Mouse (Mus musculus) left cerebral cortex, postnatal 14 days (tissue): ENCODE results near the gene Fbxo2. TPM values are rescaled to one million over a fixed set of nuclear protein-coding genes. Genes with fewer than 3 reads are reported as not detected.
"Not testable (repeated sequence)": the region's sequence is repeated elsewhere in the genome, so short reads cannot be mapped to it uniquely, and the experiment has no call there.

Experiments used
- DNase-seq, 2 experiments: peaks; one replicate each; pipeline ENCODE4 v3.0.0; 2021 to 2022; ENCODE audit warnings: low spot score in 2 of 2, mixed read lengths in 1 of 2
- intact Hi-C: fragments of 180-260 bp; cut with DNase I; formaldehyde crosslinking; loops from one replicate; pipeline ENCODE4 v1.15.1; 2025
- total RNA-seq, 2 experiments: library from RNA; stranded (reverse); gene quantifications; 2 replicates each; pipeline ENCODE4 v1.2.3; 2021

Fbxo2 gene
- total RNA-seq, 2 experiments from 2014 or later = 45.6 to 55.4 TPM

DNA sequence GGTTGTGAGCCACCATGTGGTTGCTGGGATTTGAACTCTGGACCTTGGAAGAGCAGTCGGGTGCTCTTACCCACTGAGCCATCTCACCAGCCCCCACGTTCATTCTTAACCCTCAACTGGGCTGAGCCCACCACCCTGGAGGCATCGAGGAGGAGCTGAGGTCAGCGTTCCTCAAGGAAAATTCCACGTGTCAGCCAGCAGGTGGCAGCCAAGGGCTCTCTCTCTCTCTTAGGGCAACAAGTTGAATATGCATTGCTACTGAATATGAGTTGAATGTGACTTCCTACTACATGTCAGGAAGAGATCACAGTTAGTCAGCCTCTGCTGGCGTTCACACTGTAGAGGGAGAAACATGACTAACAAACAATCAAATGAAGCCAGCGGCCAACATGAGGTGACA lies 7.9 kb downstream of the Fbxo2 start:
- intact Hi-C loops = no loop called here
- peak in 1 of 2 experiments; percentile 62 for DNase-seq

DNA sequence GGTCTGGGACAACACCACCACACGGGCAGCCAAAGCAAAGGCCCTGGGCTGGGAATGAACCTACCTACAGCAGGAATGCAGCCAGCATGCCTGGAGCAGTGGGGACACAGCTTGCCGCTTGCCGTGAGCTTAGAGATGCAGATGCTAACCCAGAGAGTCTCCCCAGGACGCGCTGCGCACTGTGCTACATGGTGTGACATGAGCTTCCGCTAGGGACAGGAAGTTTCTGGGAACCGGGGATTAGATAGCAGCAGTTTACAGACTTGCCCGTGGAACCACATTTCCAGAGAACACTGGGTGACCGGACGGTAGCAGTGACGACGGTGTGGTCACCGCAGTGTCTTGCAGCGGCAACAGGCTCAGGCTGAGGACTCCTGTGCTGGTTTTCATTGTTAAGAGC lies 9.2 kb downstream of the Fbxo2 start:
- DNase-seq = no peak
- intact Hi-C loops = no loop called here

DNA sequence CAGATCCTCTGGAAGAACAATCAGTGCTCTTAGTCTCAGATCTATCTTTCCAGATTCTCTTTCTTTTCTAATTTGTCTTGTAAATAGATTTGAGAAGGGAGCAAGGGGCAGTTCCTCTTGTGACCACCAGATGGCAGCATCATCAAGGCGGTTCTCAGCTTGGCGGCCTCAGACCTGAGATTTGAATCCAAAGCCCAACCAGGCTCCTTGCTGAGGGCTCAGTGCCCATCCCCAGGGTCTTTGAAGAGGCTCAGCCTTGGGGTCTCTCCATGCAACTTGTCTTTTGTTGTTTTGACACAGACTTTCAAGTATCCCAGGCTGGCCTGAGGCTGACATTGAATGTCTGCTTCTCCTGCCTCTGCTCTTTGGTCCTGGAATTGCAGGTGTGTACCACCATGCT lies 10.4 kb downstream of the Fbxo2 start:
- intact Hi-C loops = loop anchor here (2.0 to 5.0 kb wide), 5 partner anchors 61 to 264 kb away; no protein-coding TSS in a partner anchor
- DNase-seq = peak; percentile 62 to 73

DNA sequence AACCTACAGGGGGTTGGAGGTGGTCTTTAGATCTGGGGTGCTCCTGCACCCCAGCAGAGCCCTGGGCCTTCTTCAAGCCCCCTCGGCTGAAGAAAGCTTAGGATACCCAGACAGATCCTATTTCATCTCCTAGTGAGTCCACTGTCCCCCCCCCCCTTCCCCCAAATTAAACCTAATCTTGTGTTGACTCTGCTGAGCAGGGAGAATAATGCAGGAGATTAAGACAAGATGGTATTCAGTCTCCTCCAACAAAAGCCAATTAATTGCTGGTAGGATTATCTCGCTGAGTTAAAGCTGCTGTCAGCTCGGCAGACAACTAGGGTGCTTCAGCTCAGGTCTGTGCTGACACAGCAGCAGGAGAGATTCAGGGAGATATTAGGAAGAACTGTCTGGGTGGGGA lies 10.8 kb downstream of the Fbxo2 start:
- intact Hi-C loops = loop anchor here (2.0 to 5.0 kb wide), 5 partner anchors 61 to 264 kb away; no protein-coding TSS in a partner anchor
- DNase-seq = no peak

DNA sequence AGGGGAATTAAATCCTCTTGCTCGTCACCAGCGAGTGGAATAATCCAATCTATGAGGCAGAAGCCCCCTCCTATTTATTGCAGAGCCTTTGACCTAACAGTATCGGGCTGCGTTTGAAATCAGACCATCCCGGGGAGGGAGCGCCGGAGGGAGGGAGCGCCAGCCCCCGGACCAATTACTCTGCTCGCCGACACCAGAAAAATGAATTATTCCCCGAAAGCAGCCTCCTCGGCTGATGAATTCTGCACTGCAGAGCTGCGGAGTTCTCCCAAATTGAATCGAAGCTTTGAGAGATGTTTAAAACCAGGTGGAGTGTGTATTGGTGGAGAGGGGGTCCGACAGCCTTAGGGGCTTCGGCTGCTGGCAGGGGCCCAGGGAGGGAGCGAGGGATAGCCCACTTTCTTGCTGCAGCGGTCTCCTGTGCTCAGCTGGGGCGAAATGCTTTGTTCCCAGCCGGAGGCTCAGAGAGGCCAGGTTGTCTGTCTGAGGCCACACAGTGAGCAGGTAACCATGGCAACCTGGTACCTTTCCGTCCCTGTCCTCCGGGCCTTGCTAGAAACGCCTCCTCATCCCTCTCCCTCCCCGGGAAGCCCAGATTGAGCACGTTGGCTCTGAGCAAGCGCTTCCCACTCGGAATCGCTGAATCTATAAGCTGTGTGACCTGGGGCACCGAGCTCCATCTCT lies 13.5 kb downstream of the Fbxo2 start:
- DNase-seq = peak; percentile 53 to 73
- intact Hi-C loops = loop anchor here (5.0 kb wide), 3 partner anchors 58 to 163 kb away; no protein-coding TSS in a partner anchor

DNA sequence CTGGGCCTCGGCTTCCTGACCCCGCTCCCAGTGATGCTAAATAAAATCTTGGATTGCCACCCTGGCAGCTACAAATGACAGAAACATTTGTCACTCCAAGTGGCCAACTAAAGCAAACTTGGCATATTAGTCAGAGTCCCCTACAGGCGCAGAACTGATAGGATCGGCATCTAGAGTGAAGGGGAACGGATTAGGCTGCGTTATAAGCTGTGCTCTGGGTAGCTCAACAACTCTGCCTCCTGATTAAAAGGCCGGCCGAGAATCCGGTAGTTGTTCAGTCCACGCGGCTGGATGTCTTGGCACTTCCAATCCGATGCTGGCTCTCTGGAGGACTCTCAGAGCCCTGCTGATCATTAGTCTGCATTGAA lies 14.1 kb downstream of the Fbxo2 start:
- no peak for DNase-seq
- intact Hi-C loops = loop anchor here (5.0 kb wide), 3 partner anchors 58 to 163 kb away; no protein-coding TSS in a partner anchor

DNA sequence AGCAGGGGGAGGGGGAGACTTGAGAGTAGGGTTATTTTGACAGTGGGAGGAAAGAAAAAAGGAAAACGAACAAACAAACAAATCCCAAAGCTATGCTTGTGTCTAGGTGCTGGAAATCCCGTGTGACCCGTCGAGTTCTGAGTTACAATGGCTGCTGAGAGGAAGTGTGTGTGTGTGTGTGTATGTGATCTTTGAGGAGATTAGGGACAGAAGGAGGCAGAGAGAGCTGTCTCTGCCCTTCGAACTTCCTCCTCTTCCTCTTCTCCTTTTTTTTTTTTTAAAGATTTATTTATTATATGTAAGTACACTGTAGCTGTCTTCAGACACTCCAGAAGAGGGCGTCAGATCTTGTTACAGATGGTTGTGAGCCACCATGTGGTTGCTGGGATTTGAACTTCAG lies 16.2 kb downstream of the Fbxo2 start:
- intact Hi-C loops, DNase-seq: not testable (repeated sequence)

DNA sequence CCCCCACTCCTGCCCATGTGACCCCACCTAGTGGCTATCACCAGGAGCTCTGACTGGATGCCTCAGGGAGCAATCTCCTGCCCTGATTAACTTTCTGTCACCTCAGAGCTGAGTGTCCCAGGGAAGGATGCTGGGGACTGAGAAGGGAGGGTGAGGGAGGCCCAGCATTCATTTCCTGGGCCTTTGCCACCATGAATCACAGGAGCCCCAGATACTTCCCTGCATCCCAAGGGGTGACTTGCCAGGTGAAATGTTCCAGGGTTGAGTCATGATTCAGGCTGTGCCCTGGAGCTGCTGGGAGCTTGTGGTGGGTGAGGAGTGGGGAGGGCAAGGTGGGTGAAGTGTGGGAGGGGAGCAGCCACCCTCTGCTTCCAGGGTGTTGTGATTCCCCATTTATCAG lies 17.3 kb downstream of the Fbxo2 start:
- intact Hi-C loops = no loop called here
- no peak for DNase-seq

DNA sequence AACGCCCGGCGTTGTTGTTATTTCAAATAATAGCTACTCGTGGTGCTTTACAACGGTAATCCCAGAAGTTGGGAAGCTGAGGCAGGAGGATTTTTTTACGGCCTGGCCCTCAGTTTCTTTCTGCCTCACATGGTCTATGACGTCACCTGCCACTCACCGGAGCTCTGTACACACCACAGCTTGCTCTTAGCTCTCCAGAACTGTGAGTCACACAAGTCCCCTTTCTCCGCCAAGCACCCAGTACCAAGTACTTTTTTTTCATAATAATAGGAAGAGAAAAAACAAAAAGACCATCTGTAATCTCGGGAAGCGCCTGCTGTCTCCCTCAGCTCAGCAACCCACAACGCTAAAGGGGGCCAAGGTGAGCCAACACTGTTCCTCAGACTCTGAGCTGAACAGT lies 21.1 kb downstream of the Fbxo2 start:
- intact Hi-C loops = no loop called here
- DNase-seq = peak in 1 of 2 experiments; percentile 31

DNA sequence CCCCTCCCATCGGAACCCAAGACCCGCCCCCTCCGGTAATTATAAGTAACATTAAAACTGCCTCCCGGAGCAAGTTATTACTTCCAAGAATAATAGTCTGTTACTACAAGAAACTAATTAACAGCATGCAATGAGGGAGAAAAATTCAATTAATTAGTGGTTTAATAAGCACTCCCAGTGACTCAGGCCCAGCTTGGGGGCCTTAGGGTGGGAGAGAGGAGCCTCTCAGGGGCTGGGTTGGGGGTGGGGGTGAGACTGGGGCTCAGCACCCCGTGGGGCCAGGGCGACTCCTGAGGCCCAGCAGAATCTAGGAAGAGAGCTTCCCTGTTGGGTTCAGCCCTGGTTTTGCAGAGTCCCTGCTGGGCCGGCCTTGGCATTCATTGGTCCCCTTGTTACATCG lies 21.9 kb downstream of the Fbxo2 start:
- intact Hi-C loops = no loop called here

DNA sequence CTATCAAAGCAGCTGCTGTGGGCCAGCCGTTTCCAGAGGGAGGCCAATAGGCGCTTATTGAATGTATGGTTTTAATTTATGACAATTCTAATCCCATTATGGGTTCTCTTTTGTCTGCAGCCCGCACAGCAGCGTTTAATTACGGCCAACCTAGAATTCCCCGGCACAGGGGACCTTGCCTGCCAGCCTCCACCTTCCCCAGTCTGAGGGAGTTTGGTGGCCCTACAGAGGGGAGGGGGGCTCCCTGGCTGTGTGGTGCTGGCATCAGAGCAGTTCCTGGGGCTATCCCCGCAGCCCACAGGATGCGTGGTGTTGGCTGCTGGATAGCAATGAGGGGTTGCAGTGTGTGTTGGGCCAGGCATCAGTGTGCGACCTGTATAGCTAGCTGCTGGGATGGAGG lies 24.1 kb downstream of the Fbxo2 start:
- intact Hi-C loops = no loop called here
- no peak for DNase-seq

More for the DNA sequence above, 21.9 kb downstream of the Fbxo2 start:
- no peak for DNase-seq

DNA sequence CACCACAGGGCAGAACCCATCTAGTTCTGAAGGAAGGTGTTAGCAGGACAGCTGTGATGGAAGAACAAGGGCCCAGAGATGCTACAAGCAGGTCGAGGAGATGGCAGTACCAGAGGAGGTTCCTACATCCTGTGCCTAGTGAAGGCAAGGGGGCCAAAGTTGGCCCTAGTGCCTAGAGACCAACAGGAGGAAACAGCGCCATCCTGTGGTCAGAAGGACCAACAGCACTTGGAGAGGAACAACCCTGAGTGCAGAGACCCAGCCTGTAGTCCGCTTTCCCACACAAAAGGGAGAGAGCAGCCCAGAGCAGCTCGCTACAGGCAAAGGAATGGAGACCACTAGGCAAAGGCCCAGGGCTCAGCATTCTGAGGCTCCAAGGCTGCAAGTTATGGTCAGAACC lies 25.4 kb downstream of the Fbxo2 start:
- intact Hi-C loops = no loop called here
- DNase-seq = no peak

DNA sequence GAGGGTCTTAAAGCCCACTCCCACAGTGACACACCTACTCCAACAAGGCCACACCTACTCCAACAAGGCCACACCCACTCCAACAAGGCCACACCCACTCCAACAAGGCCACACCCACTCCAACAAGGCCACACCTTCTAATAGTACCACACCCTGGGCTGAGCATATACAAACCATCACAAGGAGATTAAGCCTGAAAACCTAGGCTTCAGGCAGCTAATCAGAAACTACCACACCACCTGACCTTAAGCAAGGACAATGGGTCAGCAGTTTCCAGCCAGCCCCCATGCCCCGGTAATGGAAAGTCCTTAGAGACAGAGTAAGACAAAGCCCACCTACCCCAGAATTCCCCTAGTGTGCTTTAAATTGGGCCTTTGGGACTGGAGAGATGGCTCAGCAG lies 28.3 kb downstream of the Fbxo2 start:
- DNase-seq, intact Hi-C loops: not testable (repeated sequence)

DNA sequence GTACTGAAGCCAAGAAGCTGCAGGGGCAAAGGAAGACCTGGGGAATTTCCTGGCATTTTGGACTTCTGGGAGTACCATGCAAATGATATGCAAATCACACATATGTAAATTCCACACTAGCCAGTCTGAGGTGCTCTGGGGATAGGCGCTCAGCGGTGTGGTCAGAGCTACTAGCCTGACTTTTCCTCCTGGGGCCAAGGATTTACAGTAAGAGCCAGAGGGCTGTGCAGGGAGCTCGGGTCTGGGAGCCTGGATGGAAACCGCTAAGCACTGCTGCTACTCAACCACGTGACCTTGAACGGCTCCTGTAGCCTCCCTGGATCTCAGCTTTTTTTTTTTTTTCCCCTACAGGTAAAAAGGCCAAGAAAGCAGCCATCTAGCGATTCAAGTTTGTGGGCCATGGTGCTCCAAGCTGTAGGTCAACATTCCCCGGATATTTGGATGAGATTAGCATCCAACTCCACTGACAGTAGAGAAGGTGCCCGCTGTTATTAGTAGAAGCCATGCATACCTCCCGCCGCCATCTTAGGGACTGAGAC lies 32.4 kb downstream of the Fbxo2 start:
- intact Hi-C loops = no loop called here
- no peak for DNase-seq

DNA sequence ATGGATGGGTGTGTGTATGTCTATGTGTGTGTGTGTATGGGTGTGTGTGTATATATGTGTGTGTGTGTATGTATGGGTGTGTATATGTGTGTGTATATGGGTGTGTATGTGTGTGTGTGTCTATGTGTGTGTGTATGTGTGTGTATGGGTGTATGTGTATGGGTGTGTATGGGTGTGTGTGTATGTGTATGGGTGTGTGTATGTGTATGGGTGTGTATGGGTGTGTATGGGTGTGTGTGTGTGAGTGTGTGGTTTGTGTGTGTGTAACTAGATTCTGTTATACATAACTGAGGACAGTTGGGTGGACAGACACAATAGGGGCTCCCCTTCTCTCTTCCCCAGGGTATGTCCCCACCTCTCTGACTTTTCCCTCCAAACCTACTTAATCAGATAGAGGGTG lies 34.0 kb downstream of the Fbxo2 start:
- no peak for DNase-seq
- intact Hi-C loops = no loop called here

DNA sequence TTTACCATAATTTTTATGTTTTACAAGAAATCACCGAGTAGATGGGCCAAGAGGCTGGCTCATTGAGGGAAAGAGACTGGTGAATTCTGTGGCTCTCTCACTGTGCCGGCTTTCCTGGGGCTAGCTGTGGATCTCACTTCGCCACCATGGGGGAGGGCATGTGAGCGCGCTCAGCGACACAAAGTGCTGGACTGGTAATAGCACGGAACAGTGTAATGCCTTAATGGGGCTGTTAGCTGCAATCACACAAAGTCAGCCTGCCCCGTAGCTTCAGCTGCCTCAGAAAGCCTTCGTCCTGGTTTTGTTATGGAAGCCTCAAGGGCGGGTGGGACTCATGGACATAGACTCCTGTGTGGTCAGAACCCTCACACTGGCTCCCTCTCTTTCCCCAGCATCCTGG lies 38.3 kb downstream of the Fbxo2 start:
- intact Hi-C loops = no loop called here

DNA sequence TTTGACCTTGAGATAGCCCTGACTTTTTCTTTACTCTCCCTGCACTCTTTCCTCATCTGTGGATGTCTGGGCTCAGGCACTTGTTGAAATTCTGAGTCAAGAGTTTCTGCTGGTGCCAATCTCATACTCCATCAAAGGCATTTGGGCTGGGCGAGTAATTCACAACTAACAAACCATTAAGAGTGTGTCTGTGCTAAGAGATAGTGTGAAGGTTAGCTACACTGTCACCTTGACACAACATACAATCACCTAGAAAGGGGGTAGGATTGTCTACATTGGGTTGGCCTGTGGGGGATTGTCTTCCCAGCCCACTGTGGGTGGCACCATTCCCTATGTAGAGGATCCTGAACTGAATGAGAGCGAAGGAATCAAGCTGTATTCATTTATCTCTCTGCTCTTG lies 43.1 kb downstream of the Fbxo2 start:
- intact Hi-C loops = no loop called here

More for the DNA sequence above, 38.3 kb downstream of the Fbxo2 start:
- DNase-seq = no peak

DNA sequence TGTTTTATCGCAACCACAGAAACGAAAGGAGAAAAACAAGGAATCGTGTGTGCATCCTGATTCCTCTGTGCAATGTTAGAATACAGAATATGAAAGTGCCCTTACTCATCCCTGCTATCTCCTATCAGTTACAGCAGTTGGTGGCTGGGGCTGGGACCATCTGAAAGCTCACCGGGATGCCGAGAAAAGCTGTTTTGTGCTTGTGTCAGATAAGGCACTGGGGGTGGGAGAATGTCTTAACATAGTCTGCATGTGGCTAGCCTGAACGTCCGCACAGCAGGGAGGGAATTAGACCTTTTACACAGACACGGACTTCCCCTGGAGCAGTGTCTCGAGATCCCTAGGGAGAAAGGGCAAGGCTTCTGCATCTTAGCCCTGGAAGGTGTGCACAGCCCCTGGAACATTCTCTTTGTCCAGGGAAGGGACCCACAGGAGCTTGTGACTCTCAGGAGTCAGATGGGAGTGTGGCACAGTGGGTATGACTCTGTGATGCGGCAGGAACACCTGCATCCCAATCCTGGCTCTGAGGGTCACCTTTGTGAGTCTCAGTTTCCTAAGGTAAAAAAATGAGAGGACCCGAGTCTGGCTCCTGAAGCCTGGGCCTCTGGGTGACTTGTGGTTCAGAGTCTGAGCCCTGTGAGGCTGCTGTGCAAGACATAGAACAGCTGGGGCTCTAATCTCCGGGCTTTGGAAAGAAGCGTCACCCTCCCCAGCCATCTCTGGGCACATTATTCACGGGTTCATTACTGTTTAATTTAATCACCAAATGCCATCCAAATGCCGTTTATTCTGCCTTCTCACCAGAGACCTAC lies 43.8 kb downstream of the Fbxo2 start:
- intact Hi-C loops = no loop called here

More for the DNA sequence above, 43.1 kb downstream of the Fbxo2 start:
- no peak for DNase-seq

DNA sequence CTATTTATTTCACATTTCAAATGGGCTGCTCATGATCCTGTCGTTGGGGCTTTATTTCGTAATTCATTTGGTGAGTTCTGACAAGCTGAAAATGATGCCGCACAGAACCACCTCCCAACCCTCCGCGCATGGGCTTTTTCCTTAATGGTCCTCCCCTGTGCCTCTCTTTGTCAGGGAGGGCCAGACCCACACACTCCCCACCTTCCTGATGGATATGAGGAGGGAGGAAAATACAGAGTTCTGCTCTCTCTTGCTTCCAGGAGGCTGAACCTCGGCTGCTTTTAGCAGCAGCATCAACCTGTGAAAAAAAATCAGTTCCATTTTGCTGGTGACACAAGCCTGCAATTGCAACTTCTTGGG lies 44.4 kb downstream of the Fbxo2 start:
- intact Hi-C loops = no loop called here

More for the DNA sequence above, 43.8 kb downstream of the Fbxo2 start:
- no peak for DNase-seq

DNA sequence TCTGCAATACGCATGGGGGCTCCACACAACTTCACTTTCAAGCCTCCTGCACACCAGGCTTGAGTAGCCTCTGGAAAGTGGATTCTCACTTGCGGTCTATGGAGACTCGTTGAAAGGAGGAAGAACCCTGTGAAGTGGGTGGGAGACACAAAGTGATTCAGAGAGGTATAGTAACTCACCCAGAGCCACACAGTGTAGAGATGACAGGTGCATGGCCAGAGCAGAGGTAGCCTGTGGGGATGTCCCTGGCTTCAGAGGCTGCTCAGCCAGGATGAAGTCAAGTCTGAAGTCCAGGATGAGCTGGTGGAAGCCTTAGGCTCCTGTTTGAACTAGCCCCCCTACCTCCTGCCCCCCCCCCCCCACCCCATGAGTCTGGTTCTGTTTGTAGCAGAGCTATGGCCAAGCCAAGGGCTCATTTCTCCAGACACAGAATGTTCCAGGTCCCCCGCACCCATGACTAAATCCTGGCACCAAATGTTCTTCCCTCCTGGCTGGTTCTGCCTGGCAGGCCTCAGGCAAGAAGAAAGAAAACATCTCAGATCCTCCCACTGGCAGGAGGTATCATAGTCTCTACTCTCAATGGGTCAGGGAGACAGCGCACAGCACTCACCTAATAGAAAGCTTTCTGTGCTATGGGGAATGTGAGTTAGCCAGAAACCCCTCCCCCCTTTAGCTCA lies 54.2 kb downstream of the Fbxo2 start:
- intact Hi-C loops = no loop called here
- DNase-seq = peak; percentile 69 to 90

More for the DNA sequence above, 44.4 kb downstream of the Fbxo2 start:
- DNase-seq = no peak
